Mouse (Mus musculus): ENCODE data around the gene C530008M17Rik. TPM values are rescaled to one million over a fixed set of nuclear protein-coding genes. Genes with fewer than 3 reads are reported as not detected.

C530008M17Rik gene
- 0.32 to 1.9 TPM in 2 of 3 replicates, not detected in the other for total RNA-seq (2017)

DNA sequence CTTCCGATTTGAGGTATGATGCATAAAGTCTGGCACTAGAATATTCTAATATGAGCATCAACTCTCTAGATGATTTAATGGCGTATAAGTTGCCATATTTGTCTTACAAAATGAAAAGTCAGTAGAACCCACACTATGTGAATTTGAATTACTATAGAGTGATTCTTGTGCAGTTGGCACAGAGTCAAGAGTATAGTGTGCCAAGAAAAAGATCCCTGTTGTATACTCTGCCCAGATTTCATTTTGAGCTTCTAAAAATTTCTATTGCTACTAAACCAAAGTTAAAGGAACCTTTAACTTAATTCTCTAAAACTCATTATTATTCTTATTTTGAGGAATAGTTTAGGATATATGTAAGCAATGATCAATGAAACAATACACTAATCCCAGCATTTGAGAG, at the start of gene C530008M17Rik:
Gene C530008M17Rik (plus strand): TSS at position 301 of the 400 bp plus-strand sequence.
- ATAC-seq (replicated peaks; ENCODE audit: insufficient number of reproducible peaks, low FRiP score, low TSS enrichment, poor library complexity, severe bottlenecking) = no peak

DNA sequence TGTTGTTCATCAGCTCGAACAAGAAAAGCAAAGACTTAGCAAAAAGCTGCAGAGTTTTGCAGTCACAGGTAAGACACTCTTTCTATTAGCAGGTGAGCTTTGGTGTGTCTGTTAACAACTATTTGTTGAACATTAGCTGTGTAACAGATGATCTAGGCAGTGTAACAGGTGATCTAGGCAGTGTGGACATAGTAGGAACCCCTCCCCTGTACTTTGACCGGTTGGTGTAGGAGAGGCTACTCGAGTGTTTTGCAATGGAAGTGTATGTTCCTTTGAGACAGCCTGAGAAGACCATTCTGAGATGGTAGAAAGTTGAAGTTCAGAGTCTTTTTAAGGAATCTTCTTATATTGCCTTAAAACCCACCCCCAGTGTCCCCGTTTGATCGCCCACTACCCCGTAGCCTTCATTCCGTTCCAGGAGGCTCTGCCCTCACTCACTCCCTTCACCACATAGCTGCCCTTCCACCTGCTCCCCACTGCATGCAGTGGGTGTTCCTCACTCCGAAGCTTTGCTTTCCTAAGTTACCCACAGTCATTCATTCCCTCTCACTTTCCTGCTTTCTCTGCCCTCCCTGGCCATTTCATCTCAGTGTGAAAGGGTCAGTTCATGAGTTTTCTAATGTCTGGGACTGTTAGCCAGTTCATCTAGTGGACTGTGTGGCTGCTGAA, 46.5 kb upstream of the C530008M17Rik start:
- no peak for ATAC-seq (replicated peaks; ENCODE audit: insufficient number of reproducible peaks, low FRiP score, low TSS enrichment, poor library complexity, severe bottlenecking)

DNA sequence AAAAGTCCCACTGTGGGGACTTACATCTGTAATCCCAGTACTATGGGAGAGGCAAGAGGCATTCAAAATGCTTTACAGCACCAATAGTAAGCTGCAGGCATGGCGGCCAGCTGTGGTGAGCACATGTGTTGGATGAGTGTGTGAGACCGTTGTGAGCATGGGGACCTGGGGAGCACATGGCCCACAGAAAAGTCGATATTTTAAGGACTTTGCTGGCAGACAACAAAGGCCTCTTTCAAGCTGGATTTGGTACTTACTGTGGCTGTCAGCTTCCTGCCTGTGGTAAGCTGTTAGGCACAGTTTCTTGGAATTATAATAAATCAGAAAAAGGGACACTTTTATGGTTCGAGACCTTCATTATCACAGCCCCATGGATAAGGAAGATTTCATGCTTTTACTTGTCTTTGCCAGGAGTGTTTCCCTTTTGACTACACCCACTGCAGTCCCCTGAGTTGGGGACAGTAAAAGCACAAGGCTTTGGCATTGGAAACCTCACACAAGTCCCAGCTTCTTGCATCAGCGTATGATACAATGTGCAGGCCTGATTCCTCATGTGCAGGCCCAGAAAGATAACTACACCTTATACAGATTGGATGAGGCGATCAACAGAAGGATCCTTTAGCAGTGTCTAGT, 43.3 kb upstream of the C530008M17Rik start:
- no peak for ATAC-seq (replicated peaks; ENCODE audit: insufficient number of reproducible peaks, low FRiP score, low TSS enrichment, poor library complexity, severe bottlenecking)

DNA sequence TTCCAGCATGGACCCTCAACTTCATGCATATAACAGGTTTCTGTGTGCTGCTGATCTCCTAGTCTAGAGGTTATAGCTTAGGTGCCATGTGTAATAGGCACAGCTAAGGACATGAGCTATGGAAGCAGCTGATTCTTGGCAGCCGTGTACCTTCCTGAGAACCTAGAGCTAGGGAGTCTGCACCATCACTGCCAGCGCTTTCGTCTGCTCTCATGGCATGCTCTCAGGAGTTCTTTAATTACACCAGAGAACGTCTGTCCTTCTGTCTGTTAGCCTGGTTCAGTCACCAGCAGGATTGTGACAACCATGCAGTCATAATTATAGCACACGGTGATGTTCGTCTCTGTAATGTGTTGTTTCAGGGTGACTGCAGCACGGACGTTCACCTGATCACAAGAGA, 41.0 kb upstream of the C530008M17Rik start:
- no peak for ATAC-seq (replicated peaks; ENCODE audit: insufficient number of reproducible peaks, low FRiP score, low TSS enrichment, poor library complexity, severe bottlenecking)

DNA sequence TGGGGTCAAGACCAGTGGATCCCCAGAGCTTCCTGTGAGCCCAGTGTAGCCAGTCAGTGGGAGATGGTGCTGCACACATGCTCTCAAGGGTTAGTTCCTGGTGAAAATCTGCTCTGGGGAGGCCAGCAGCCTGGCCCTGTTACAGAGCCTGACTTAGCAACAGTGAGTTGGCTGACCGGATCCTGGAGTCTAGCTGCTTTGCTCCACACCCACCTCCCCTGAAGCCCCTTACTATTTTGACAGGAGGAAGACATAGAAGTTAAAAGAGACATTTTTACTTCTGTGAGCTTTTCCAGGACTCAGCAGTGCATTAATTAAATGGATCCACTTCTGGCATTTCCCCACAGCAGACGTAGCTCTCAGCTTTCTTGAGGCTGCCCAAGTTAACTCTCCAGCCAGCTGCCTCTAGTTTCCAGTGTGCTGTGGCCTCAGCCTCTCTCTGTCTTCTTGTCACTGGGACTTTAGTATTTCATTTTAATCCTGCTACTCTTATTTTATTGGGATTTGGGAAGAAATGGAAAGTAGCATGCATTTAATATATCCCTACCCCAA, 40.0 kb upstream of the C530008M17Rik start:
- no peak for ATAC-seq (replicated peaks; ENCODE audit: insufficient number of reproducible peaks, low FRiP score, low TSS enrichment, poor library complexity, severe bottlenecking)

DNA sequence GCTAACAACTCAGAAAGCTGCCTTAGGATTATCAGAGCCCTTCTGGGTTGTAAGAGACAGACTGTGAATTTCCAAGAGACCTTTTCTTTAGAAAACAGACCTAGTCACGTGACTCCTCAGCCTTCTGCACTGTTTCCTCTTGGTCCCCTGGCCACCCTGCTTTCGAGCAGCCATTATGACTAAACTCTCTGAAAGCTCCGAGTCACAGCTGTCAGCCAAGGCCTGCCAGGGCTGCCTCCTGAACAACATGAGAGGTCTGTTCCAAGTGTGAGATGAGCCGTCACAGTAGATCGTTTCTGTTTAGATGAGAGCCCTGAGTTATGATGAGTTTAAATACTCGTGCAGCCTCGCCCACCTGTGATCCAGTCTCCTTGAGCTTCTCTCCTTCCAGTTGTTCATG, 37.6 kb upstream of the C530008M17Rik start:
- ATAC-seq (replicated peaks; ENCODE audit: insufficient number of reproducible peaks, low FRiP score, low TSS enrichment, poor library complexity, severe bottlenecking) = no peak

DNA sequence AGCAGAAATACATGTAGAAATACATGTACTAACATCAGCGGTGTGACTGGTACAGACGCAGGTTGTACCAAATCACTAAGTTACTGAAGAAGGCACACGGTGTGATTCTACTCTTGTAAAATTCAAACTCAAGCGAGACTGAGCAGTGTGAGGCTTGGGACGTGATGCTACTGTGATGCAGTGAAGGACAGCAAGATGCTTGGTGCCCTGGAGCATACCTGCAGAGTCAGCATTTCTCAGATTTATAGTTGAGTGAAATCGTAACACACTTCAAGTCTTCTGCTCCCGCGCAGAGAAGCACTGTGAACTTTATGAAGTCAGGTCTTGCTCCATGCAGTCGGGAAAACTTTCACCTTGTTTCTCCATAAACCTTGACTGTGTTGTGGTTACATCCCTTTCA, 32.6 kb upstream of the C530008M17Rik start:
- ATAC-seq (replicated peaks; ENCODE audit: insufficient number of reproducible peaks, low FRiP score, low TSS enrichment, poor library complexity, severe bottlenecking) = no peak

DNA sequence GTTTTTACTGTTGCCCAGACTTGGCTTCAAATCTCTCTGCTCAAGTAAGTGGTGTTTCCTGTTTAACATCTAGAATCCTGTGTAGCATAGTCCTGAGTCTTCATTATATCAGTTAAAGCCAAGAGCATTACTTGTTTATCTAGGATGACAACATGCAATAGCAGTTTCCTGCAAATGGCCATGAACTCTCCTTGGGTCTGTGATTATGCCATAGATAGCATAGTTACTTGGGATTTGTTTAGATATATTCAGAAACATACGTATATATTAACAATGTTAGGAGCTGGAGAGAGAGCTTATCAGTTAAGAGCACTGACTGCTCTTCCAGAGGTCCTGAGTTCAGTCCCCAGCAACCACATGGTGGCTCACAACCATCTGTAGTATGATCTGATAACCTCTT, 28.5 kb upstream of the C530008M17Rik start:
- ATAC-seq (replicated peaks; ENCODE audit: insufficient number of reproducible peaks, low FRiP score, low TSS enrichment, poor library complexity, severe bottlenecking) = no peak

DNA sequence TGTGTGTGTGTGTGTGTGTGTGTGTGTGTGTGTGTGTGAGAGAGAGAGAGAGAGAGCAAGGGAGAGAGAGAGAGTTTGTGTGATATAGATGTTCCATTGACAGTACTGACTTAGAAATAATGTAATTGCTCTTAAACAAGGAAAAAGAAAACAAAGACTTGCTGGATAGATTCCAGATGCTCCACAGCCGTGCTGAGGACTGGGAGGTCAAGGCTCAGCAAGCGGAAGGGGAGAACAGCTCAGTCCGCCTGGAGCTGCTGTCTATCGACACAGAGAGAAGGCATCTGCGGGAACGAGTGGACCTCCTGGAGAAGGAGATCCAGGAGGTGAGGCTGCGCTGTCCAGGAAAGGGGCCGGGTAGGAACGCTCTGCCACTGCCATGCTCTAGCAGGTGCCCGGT, 22.3 kb upstream of the C530008M17Rik start:
- no peak for ATAC-seq (replicated peaks; ENCODE audit: insufficient number of reproducible peaks, low FRiP score, low TSS enrichment, poor library complexity, severe bottlenecking)

DNA sequence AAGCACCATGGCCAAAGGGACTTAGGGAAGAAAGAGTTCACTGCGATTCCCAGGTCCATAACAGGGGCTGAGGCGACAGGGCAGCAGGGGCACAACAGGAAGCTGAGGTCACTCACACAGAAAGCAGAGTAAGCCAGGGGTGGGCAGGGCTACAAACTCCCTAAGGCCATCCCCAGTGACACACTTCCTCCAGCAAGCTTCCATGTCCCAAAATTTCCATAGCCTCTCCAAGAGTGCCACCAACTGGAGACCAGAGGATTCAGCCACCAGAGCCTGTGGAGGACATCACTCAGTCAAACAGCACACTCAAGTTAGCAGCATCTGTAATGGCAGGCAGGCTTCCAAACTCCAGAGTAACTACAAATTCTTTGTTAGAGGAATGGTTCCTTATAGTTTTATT, 20.7 kb upstream of the C530008M17Rik start:
- ATAC-seq (replicated peaks; ENCODE audit: insufficient number of reproducible peaks, low FRiP score, low TSS enrichment, poor library complexity, severe bottlenecking) = no peak

DNA sequence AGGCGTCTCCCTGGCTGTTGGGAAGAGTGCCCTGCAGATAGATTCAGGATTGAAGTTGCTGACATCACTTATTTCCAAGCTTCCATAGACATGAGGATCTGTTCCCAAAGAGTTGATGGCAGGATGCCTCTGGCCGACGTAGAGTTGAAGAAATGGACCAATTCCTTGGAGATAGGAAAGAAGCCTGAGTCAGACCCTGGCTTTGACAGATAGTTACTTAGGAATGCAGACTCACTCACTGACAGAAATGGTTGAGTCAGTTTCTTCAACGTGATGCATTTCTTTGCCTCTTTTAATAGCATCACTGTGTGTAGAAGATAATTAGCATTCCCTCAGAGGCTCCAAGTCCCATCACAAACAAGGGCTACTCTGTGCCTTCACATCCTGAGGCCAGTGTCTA, 14.2 kb upstream of the C530008M17Rik start:
- no peak for ATAC-seq (replicated peaks; ENCODE audit: insufficient number of reproducible peaks, low FRiP score, low TSS enrichment, poor library complexity, severe bottlenecking)

DNA sequence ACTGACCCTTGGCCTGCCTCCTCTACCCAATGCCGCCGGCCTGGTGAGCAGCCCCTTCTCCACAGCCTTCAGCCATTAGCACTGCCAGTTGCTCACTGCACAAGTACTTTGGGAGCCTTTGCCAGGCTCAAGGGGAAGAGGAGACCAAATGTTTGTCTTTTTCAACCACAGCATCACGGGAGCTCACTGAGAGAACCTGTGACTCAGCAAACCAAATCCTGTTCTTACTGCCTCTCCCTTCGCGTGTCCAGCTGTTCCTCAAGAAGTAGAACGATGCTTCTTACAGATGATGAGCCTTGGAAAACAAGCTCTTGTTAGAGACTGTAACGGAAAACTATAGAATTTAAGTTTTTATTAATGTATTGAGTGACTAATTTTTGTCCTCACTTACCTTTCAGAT, 12.1 kb upstream of the C530008M17Rik start:
- ATAC-seq (replicated peaks; ENCODE audit: insufficient number of reproducible peaks, low FRiP score, low TSS enrichment, poor library complexity, severe bottlenecking) = no peak

DNA sequence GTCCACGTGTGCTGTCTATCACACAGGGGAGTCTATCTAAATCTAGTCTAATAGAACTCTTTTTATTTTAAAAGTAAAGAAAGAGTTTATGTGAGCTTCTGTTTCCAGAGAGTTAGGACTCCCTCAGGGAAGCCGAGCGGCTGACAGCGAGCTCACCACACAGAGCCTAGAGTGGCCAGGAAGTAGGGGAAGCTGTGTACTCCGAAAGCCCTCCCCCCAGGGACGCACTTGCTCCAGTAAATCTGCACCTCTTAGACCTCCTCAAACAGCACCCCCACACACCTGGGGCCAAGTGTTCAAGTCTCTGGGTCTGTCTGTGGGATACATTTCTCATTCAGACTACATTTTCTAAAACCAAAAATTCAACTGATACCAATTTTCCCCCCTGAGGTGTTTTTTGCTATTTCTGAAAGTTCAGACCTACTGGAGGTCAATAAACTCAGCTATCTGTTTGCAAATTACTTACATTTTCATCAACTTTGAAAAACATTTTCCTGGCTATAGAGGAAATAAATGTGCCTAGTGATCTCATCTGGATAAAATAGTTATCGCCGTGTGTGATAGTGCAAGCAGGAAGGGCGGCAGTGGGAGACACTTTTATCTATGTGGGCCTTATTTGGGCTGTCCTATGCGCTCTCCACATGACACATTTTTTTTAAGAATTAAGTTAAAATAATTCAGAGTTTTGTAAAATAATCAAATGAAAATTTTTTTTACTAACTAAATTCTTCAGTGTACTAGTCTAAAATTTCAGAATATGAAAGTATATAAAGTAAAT, 11.0 kb upstream of the C530008M17Rik start:
- no peak for ATAC-seq (replicated peaks; ENCODE audit: insufficient number of reproducible peaks, low FRiP score, low TSS enrichment, poor library complexity, severe bottlenecking)

DNA sequence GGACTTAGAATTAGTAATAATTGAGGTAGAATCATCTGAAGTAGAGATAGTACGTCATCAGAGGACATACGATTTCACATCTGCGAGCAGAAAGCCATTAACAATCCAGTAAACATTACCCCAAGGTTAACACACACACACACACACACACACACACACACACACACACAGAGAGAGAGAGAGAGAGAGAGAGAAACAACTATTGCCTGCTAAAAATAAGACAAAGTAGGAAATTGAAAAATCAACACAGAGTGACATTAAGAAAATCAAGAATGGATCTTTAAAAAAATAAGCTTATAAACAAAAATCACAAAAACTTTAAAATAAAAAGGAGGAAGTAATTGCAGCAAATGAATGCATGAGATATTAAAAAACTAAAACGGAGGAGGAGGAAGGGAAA, 6.4 kb upstream of the C530008M17Rik start:
- no peak for ATAC-seq (replicated peaks; ENCODE audit: insufficient number of reproducible peaks, low FRiP score, low TSS enrichment, poor library complexity, severe bottlenecking)

DNA sequence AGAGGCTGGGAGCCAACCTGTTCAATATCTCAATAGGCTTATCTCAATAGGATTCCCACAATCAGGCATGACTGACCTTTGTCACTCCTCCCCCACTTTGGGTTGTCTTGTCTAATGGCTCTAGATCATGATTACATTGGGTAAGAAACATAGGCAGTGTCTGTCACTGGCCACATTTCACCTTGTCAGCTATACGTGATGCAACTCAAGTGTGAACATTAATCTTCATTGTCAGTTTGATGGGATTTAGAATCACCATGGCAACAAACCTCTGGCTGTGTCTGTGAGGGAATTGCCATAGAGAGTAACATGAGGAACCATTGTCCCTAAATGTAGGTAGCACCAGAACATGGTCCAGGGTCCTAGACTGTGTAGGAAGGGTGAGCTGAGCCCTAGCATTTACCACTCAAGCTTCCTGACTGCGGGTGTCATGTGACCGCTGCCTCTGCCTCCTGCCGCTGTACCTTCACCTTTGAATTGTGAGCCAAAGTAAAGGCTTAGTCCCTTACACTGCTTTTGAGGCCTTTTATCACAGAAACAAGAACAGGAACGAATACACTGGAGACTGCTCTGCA, 5.1 kb upstream of the C530008M17Rik start:
- ATAC-seq (replicated peaks; ENCODE audit: insufficient number of reproducible peaks, low FRiP score, low TSS enrichment, poor library complexity, severe bottlenecking) = no peak

DNA sequence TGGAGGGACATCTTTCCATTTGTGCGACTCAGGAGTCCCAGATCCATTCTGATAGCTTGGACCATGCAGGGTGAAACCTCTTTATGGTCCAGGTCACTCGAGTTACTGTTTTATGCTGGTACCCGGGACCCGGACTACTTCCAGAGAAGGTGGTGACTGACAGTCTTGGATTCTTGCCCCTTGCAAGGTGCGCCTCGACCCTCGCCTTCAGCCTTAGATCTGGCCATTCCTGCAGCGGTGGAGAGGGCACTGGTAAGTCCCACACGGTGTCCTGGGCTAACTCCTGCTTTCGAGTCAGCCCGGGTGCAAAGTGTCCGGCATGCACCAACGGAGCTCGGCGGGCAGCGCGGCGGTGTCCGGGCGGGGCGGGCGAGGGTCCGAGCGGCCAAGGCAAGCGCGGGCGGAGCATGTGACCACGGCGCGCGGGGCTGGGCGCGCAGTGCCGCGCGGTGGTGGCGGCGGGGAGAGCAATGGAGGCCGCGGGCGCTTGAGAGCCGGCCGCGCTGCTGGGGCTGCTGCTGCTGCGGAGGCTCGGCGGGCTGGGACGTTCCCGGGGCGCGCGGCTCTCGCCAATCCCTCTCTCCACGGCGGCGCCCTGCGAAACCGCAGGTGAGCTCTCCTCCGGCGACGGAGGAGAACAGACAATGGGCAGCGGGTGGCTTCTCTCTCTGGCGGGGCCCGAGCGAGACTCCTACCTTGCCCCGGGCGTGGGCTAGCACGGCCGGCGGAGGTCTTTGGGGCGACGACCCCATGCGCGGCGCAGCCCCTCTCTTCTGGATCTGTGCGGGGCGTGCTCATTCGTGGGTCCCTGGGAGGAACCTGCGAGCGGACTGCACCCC, 1.2 kb downstream of the C530008M17Rik start:
- no peak for ATAC-seq (replicated peaks; ENCODE audit: insufficient number of reproducible peaks, low FRiP score, low TSS enrichment, poor library complexity, severe bottlenecking)

DNA sequence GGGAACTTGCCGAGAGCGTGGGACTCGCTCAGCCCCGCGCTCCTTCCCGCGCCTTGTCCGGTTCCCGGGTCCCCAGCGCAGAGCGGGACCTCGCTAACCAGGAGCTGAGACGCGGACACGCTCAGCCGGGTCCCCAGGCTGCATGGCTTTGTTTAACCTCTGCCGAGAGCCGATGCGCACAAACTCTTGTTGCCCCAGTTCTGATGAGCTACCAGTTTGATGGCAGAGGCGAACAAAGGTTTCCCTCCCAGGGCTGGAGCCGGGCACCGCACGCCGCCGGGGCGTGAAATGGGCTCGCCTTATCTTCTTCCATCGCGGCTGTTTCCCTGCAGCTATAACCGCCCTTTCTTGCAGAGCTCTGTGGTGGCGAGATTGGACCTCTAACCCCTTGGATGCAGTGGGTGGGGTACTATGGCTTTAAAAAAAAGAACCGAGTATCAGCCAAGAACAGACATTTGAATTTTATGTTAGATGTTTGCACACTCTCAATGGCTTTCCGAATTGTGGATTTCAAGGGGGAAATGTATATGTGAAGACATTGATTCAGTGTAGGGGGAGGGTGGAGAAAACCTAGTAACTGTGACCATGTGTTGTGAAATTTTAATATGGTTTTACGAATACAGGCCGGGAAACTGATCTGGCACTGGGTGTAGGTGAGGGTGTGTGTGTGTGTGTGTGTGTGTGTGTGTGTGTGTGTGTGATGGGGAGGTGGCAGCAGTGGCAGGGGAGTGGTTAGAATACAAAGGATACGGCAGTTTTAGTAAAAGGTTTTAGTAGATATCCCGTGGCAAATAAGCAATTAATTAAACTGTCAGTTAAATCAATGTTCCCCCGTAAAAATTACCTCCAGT, 2.0 kb downstream of the C530008M17Rik start:
- no peak for ATAC-seq (replicated peaks; ENCODE audit: insufficient number of reproducible peaks, low FRiP score, low TSS enrichment, poor library complexity, severe bottlenecking)

Data from monocyte, adult 5-6 weeks (primary cell).